Mouse (Mus musculus): ENCODE measurements around the gene Taldo1. TPM values are rescaled to one million over a fixed set of nuclear protein-coding genes. Genes with fewer than 3 reads are reported as not detected.

Gene Taldo1
- total RNA-seq, 2 experiments from 2014 or later: 108 to 354 TPM

DNA sequence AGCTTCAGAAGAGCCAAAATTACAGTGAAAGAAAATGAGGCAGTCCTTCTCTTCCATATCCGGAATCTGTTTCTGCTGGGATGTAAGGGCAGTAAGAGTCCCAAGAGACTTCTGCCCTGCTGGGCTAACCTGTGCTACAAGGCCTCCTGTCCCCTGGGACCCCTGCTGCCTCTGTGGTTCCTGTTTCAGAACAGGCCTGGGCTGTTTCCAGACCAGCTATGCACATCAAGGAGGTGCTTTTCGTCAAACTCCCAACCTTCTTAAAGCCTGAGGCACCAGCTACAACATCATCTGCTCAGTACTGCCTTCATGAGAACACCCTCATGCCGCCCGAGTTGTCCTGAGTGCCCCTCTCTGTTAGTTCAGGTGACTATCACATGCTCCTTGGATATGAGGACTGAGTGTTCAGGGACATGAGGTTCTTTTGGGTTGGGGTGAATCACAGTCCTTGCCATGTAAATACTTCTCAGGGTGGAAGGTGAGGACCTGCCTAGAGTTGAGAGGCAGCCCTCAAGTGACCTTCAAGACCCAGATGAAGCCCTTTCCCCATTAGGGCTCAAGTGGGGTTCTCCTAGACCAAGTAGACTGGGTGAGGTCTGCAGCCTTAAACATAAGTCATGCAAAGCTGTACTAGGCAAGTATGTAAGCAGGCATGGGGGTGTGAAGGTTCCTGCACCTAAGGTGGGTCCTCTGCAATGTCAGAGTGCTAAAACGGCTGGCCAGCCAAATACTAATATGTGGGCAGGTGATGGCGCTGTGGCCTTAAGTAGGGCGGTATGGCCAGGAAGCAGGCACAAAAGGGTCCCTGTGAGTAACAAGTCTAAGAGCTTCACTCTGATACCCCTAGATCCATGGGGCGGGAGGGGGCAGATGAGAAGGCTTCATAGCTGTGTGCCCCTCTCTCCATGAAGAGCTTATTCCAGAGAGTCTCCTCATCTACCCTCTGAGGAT is 26.0 kb downstream of the Taldo1 start:
- ATAC-seq (replicated peaks; ENCODE audit: low FRiP score, poor library complexity, severe bottlenecking): no peak

DNA sequence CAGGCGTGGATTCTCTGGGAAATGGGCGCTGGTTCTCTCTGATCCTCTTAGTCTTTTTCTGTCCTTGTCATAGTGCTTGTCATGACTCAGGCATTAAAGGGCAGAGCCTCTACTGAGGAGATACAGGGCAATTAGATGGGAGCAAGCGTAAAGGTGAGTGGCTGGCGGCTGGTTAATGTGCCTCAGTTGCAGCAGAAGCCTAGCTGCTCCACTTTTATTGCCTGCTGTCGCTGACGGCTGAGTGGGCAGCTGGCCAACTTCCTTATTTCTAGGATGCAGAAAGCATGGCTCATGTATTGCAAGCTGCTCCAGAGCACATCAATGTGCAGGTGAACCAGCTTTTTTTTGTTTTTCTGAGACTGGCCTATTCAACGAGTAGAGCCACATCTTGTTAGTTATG is 27.0 kb downstream of the Taldo1 start:
- ATAC-seq (replicated peaks; ENCODE audit: low FRiP score, poor library complexity, severe bottlenecking): no peak

DNA sequence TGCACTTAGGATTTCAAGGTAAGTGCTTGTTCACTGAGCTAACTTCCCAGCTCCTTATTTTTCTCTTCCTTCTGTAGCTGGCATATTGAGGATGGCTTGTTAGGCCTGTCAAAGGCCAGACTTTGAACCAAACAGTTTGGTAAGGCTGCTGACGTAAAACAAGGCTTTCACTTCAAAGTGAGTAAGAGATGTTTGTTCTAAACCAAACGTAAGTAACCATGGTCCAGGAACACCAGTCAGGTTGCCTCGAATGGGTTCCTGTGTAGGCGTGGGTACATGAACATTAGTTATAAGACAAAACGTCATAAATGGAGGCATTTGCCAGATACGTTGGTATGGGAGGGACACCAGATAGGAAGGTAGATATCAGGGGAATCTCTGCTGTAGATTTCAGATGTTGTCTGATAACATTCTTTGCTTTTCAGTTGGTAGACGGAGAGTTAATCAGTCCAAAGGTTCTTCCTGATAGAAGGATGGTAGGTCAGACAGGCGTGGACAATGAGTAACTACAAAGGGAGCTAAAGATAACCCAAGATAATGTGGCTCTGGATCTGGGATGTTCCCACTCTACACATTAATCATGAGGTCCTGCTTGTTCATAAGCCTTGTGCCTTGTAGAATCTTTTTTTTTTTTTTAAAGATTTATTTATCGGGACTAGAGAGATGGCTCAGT is 28.2 kb downstream of the Taldo1 start:
- no peak for ATAC-seq (replicated peaks; ENCODE audit: low FRiP score, poor library complexity, severe bottlenecking)

DNA sequence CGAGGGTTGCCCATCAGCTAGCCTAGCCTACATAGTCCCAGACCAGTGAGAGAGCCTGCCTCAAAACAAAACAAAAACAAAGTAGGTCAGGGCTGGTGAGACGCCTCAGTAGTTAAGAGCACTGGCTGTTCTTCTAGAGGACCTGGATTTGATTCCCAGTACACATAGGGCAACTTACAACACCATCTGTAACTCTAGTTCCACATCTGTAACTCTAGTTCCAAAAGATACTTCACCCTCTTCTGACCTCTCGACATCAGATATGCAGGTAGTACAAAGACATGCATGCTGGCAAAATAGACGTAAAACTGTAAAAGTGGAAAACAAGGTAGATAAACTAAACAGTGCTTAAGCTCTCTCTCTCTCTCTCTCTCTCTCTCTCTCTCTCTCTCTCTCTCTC is 31.8 kb downstream of the Taldo1 start:
- ATAC-seq (replicated peaks; ENCODE audit: low FRiP score, poor library complexity, severe bottlenecking): no peak

DNA sequence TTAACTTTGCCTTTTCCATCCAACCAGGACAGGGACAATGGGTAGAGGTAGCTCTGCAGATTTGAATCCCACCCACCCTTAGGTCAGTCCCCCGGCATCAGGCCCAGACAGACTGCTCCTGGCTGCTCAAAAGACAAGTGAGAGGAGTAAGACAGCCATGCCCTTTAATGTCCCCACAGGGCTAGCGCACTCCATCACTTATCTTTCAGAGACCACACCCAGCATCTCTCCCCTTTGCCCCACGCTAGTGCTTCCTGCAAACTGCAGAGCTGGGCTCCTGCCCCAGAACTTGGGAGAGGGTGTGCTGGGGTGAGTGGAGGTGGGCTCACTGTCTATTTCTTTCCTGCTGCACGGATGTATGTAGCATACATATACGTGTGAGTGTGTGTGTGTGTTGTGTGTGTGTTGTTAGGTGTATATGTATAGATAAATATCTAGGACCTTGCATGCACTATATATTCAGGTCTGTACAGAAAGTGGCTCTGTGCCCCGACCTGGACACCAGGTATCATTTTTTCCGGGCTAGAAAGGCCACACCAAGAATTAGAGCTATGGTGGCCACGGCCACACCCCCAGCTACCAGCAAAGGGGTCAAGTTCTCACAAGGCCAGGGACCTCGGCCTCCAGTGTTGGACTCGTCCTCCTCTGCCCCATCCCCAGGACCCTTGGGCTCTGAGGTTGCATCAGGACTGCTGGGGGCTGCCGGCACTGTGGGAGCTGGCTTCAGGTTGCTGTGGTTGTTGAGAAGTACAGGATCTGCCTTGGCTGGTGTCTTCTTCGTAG is 35.1 kb downstream of the Taldo1 start:
- no peak for ATAC-seq (replicated peaks; ENCODE audit: low FRiP score, poor library complexity, severe bottlenecking)

DNA sequence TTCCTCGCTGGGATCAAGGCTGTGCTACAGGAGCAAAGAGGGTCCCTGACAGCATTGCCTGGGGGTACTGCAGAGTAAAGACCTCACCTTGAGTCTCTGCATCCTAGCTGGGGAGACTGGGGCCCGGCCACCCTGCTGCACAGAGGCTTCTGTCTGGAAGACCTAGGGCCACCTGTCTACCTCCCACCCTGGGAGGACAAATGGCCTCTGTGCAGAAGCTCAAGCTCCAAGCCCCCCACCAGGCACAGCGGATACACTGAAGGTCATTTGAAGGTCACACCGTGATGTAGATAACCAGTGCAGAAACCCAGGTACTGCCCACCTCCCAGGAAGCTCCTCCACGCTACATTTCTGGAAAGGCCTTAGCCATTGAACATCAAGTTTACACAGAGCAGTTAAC is 36.7 kb downstream of the Taldo1 start:
- ATAC-seq (replicated peaks; ENCODE audit: low FRiP score, poor library complexity, severe bottlenecking): no peak

DNA sequence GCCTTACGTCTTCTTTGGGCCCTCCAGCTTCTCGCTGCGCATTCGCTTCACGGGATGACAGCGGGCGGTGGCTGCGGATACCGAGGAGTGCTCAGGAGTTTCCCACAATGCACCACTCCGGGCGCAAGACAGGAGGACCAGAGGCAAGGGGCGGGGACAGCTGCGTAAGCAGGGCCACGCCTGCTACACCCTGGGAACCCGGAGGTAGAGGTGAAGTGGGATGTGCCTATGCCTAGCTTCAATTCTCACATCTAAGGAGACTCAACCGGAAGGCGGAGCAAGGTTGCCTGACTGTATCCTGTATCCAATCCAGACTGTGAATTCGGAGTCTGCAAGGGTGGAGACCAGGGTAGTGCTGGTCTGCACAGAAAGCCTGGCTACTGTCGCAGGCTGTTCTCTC is 37.3 kb downstream of the Taldo1 start, which contains the start of gene Cend1:
Gene Cend1 (minus strand): TSS at position 182 of the 400 bp plus-strand sequence.
- no peak for ATAC-seq (replicated peaks; ENCODE audit: low FRiP score, poor library complexity, severe bottlenecking)

DNA sequence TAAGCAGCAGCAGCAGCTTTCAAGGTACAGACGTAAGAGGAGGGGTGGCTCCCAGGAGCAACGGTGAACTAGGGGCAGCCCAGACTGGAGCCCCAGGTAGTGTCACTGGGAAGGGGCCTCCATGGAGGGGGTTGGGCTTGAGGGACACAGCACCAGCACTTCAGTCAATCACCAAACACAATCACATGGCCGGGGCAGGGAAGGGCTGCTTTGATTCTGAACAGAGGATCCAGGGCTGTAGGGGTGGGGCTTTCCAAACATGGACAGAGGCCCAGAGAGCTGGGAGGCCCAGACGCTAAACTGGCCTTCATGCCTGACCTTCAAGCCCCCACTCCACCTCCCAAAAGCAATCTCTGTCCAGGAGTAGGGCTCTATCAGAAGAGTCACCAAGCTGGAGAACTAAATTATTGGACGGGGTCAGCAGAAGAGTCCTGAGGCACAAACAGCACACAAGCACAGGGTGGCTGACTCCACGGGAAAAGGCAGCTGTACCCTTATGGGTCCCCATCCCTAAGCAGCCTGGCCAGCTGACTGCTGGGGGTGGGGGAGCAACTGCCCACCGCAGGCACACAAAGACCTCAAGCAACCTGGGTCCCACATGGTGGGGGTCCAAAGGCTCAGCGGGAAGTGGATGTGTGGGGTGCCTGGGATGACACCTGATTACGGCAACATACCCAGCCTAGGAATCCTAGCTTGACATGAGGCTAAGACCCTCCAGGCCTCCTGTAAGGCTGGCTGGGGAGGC is 38.0 kb downstream of the Taldo1 start:
- no peak for ATAC-seq (replicated peaks; ENCODE audit: low FRiP score, poor library complexity, severe bottlenecking)

DNA sequence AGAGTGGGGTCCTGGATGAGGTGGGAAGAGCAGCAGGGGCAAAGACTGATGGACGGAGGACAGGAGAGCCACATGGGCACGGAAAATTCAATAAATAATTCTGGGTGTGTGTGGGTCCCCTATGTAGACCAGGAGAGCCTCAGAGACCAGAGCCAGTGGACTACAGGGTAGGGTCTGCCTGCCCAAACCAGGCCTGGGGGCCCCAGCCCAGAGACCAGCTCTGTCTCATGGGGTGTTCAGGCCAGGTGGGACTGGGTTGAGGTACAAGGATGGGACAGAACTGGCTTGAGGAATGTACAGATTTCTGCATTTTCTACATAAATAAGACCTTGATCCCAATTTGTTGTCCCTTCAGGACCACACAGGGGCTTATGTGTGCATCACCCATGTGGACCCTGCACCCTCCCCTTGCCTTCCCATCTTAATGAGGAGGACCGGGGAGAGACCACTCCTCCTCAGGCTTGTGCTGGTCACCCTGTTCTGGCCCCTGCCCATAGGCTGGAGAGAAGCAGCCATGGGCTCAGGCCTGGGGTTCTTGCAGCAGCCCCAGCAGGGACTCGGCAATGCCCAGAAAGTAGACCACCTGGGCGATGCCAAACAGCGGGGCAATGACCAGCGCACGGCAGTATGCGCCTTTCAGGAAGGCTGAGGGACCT is 38.7 kb downstream of the Taldo1 start:
- ATAC-seq (replicated peaks; ENCODE audit: low FRiP score, poor library complexity, severe bottlenecking): no peak

DNA sequence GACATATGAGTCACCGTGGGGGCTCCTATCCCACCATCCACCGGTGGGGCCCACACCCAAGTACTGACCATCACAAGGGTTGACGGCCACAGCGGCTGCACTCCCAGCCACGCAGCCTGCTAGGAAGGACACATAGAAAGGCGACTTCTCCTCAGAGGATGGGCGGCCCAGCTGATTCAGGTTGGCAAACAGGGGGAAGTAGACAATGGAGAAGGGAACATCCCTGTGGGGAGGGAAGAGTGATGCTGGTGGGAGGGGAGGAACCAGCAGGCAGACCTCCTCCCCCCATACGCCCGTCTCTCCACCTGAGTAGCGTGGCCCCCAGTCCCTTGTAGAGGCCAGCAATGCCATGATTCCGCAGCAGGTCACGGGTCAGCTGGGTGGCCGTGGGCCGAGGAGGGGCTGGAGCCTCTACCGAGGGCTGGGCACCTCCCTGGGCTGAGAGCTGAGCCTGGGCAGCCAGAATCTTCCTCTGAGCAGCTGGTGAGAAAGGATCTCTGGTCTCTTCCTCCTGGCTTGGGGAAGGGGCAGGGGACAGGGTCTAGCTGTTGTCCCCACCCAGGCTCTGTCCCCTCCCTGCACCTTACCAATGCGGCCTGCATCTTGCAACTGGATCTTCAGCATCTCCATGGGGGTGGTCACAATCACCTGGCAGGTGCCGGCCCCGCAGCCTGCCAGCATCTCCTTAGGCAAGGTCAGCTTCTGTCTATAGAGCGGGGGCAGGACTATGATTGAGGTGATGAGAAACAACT is 39.6 kb downstream of the Taldo1 start:
- ATAC-seq (replicated peaks; ENCODE audit: low FRiP score, poor library complexity, severe bottlenecking): no peak

DNA sequence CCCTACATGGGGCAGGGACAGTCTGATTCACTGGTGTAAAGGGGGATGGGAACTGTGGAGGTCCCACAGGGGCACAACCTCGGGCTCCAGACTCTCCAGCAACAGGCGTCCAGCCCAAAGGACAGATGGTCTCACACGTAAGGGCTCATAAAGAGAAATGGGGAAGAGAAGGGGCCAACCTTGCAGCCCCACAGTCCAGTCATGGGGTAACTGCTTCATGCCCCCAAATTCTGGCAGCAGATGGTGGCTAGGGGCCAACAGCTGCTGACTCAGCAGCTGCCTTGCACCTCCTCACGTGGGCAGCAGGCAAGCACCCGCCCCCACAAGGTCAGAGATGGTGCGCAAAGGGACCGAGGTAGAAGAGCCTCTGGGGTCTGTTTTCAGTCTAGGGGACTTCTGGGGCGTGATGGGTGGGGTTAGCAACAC is 40.2 kb downstream of the Taldo1 start:
- ATAC-seq (replicated peaks; ENCODE audit: low FRiP score, poor library complexity, severe bottlenecking): no peak

DNA sequence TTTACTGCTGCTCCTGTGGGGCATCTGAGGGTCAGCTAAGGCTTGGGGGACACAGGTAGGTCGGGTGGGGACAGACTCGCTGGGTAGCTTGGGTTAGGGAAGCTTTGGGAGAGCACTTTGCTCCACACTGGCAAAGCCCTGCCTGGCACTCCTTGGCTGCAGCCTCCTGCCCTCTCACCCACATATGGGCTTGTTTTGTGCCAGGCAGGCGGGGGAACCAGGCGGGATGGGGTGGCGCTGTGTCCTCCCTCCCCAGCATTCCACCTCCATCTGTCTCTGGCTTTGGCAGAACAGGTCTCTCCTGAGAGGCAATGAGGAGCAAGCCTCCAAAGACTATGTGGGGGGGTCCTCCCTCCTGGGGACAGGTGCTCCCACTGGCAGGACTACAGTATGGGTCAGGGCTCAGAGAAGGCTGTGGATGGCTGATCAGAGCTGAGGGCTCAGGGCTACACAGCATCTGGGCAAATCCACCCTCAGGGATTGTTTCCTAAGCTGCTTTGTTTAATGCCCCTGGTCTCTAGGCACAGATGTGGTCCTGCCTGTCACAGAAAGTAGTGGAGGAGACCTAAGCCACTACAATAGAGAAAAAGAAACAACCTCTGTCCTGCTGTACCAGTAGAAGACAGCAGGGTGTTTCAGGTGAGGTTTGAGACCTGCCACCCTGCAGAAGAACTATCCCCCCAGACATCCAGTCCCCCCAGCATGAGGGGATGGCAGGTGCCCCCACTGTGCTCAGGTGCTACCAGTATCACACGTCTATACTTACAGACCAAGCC is 40.9 kb downstream of the Taldo1 start:
- no peak for ATAC-seq (replicated peaks; ENCODE audit: low FRiP score, poor library complexity, severe bottlenecking)

DNA sequence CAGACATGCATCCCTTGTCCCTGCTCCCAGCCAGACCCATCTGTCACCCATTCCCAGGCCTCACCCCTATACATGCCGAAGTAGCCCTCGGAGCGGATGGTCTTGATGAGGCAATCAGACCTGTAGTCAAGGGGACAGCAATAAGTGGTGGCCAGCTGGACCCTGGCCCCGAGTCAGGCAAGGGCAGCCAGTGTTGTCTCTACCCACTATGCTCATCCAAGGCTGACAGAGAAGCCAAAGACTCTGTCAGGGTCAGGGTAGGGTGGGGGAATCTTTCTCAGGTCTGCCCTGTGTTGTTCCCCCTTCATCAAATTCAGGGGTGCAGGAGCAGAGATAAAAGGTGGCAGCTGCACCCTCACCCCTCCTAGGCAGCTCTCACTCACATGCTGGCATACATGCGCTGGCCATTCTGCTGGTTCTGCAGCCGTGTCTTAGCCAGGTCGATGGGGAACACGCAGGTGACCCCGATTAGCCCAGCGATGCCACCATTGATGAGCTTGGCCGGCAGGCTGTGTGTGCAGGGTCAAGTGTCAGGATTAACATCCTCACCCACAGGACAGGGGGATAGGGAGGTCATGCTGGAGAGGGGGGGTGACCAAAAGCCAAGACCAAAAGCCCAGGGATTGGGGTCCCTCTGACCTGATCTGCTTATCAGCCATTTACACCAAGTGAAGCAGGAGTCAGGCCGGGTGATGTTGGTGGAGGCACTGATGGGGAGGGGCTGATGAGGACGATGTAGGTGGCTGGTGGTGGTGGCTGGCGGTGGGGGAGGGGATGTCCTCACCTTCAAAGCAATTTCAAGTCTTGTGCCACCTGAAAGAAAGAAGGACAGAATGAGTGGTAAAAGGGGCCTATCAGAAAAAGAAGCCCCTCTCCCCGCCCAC is 41.8 kb downstream of the Taldo1 start:
- no peak for ATAC-seq (replicated peaks; ENCODE audit: low FRiP score, poor library complexity, severe bottlenecking)

DNA sequence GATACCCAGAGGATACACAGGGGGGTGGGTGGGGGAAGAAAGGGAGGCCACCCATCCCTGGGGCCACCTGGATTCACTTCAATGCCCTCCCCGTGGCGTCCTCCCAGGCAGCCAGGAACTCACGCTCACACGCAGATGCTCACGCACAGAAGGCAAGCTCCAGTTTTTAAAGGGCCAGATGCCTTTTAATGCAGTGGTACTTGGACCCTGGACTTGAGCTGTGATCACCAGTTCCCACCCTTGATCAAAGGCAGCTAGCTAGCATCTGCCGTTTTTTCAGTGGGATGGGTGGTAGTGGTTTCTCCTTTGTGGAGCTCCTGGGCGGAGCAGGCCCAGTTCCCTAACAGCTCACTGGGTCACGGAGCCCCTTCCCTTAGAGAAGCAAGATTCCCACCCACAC is 42.5 kb downstream of the Taldo1 start:
- no peak for ATAC-seq (replicated peaks; ENCODE audit: low FRiP score, poor library complexity, severe bottlenecking)

DNA sequence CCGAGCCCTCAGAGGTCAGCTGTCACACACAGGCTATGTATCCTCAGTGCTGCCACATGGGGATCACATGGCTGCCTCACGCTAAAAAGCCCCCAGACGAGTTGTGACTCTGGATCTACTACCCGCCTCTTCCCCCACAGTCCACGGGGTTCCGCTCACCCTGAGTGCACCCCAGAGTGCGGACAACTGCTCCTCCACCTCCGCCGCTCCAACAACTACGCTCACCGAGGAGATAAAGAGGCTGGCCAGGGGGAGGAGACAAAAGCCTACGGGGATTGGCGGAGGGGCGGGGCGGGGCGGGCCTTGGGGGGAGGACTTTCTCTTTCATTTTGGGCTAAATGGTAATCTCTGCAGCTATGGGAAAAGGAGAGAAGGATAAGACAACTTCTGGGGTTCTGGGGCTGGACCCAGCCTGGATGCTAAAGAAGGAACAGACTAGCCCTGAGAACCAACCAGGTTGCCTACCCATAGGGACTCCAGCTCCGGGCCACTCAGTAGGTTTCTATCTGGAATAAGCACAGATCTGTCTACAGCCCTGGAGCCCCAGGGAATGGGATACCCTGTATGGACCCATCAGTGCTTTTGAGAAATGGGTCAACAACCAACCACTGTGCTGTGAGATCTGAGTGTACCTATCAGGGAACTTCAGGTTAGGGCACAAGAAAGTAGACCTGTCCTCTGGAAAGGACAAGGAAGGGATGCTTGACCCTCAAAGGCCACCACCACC is 43.3 kb downstream of the Taldo1 start:
- ATAC-seq (replicated peaks; ENCODE audit: low FRiP score, poor library complexity, severe bottlenecking): peak; percentile 79

DNA sequence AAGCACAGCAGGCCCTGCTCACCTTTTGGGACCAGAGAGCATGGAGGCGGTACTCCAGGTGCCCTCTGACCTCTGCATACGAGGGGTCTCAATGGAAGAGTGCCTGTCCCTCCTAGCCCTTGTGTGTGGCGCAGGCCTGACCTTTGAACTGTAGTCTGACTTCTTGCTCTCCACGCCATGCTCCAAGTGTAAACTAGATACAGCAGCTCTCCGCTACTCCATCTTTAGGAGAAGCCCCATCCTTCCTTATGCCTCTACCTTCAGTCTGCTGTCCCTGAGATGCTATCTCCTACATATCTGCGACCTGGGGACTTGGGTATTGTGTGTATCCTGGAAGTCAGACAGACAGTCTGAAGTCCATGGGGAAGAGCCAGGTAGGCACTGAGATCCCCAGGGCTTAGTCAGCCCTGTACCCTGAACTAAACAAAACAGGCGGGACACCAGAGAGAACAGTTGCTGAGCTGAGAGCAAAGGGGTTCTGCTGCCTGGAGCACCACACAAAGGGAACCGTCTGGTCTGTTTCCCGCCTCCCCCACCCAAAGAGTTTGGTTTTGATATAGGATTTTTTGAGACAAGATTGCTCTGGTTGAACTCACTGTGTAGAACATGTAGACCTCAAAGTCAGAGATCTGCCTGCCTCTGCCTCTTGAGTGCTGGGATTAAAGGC is 44.0 kb downstream of the Taldo1 start:
- ATAC-seq (replicated peaks; ENCODE audit: low FRiP score, poor library complexity, severe bottlenecking): no peak

Measured in erythroid progenitor cell, adult 5-6 weeks (primary cell).